Mouse (Mus musculus) MEL (cell line): ENCODE results near the gene Hdgfl2.

ENCODE experiments used
- CTCF ChIP-seq, 3 experiments: IDR thresholded peaks in 2 of 3; conservative IDR thresholded peaks in 1 of 3; 2 replicates each; pipeline ENCODE4 v1.5.1; 2011 to 2012; ENCODE audit warnings: low read length in 3 of 3, low read depth in 2 of 3, mild to moderate bottlenecking in 2 of 3, improper control_type of control experiment in 1 of 3, inconsistent platforms in 1 of 3, mixed read lengths in 1 of 3, moderate library complexity in 1 of 3; ENCODE audit not compliant: control insufficient read depth in 1 of 3, insufficient read depth in 1 of 3, poor library complexity in 1 of 3, severe bottlenecking in 1 of 3
- JUND ChIP-seq: IDR thresholded peaks from 2 replicates; pipeline ENCODE4 v1.6.1; 2011; ENCODE audit warnings: low read depth, mild to moderate bottlenecking, improper control_type of control experiment, low read length
- NELFE ChIP-seq: IDR thresholded peaks from 2 replicates; pipeline ENCODE4 v1.6.1; 2011; ENCODE audit warnings: low read depth, low read length, improper control_type of control experiment
- SMC3 ChIP-seq: IDR thresholded peaks from 2 replicates; pipeline ENCODE4 v1.6.1; 2011; ENCODE audit warnings: low read depth, low read length, improper control_type of control experiment

GRCm38 (mm10) chr17:56062081-56062480 lies 17.4 kb upstream of the Hdgfl2 start:
- TF ChIP-seq SMC3 (no peak), CTCF (IDR thresholded peaks at IDR 0.05 in 2 of 3, conservative IDR thresholded peaks at IDR 0.05 in 1 of 3; ENCODE audit: control insufficient read depth in 1 of 3, insufficient read depth in 1 of 3, low read depth in 2 of 3, low read length in 3 of 3, poor library complexity in 1 of 3, severe bottlenecking in 1 of 3) (no peak), NELFE (no peak), JUND (no peak)
